Mouse (Mus musculus) frontal cortex, postnatal 14 days (tissue): Measurements from ENCODE around the gene Arhgap10.

ENCODE experiments used
- DNase-seq, 2 experiments: peaks; one replicate each; pipeline ENCODE4 v3.0.0; 2022; ENCODE audit warnings: low spot score in 2 of 2

Arhgap10 gene

GRCm38 (mm10) chr8:77228688-77229087 lies 289.1 kb downstream of the Arhgap10 start:
- no peak for DNase-seq

GRCm38 (mm10) chr8:77227742-77228141 lies 290.0 kb downstream of the Arhgap10 start:
- DNase-seq = no peak

- no peak for DNase-seq
These were observed 294.6 kb downstream of the Arhgap10 start for GRCm38 (mm10) chr8:77223123-77223522.

- no peak for DNase-seq
These were observed 302.6 kb downstream of the Arhgap10 start for GRCm38 (mm10) chr8:77215191-77215590.

- no peak for DNase-seq
These were observed 303.1 kb downstream of the Arhgap10 start for GRCm38 (mm10) chr8:77214665-77215064.

- DNase-seq = no peak
These were observed 303.8 kb downstream of the Arhgap10 start for GRCm38 (mm10) chr8:77213893-77214464.

GRCm38 (mm10) chr8:77209297-77209696 lies 308.5 kb downstream of the Arhgap10 start:
- DNase-seq = no peak
